Mouse (Mus musculus) megakaryocyte, embryonic 14.5 days (primary cell): ENCODE data around the gene Actrt2.

Experiments used
- FLI1 ChIP-seq: IDR thresholded peaks from 2 replicates; pipeline ENCODE4 v1.6.1; 2012; ENCODE audit warnings: low read length, inconsistent platforms, mixed read lengths
- GATA1 ChIP-seq: IDR thresholded peaks from 3 replicates; pipeline ENCODE4 v1.6.1; 2012; ENCODE audit warnings: mixed read lengths, low read length, inconsistent platforms, borderline replicate concordance

DNA sequence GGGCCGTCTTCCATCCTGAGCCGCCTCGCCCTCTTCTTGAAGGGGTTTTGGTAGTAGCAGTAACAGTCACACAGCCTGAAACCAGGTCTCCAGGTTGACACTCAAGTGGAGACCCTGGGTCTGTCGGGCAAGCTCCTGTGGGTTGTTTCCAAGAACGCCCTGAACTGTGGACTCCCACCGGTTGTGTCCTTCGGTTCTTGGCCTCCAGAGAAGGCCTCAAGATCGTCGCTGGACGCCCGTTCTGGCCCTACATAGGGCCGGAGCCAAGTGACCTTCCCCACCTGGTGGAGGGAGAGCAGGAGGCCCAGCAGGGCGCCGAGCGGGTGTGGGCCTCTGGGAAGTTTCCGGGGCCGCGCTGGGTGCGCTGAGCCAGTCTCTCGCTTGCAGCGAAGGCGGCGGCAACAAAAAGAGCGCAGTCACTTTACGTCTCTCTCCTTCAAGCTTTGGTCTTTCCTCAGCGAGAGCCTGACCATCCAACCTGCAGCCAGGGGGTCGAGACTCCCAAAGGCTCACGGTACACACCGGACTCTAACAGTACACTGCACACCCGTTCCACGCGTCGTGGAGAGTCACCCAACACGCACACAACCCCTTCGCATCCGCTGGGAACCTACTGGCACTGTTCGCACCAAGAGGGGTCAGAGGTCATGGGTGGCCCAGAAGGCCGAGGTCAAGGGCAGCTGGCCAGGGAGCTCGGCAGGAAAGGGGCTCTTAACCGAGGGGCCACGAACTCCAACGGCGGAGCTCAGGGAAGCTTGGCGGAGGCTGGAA, 33.0 kb downstream of the Actrt2 start:
- TF ChIP-seq FLI1 (no peak), GATA1 (no peak)
